Mouse (Mus musculus) erythroblast, adult 5-6 weeks (primary cell): ENCODE data around the gene D230025D16Rik. TPM values are rescaled to one million over a fixed set of nuclear protein-coding genes. Genes with fewer than 3 reads are reported as not detected.
"Not testable (repeated sequence)": the region's sequence is repeated elsewhere in the genome, so short reads cannot be mapped to it uniquely, and the experiment has no call there.

ENCODE experiments used
- ATAC-seq: replicated peaks from 2 replicates; pipeline ENCODE4 v1.8.0; 2016; ENCODE audit warnings: moderate number of reproducible peaks, mild to moderate bottlenecking, moderate TSS enrichment, inconsistent platforms; ENCODE audit not compliant: poor library complexity, low FRiP score, severe bottlenecking
- total RNA-seq, 2 experiments: library from RNA; stranded (forward) in 1 of 2; stranded (reverse) in 1 of 2; fragments of 150-400 nt in 1 of 2; fragments of 200-764, 138-1000 nt in 1 of 2; gene quantifications; 2 replicates each; pipeline versions ENCODE4 v1.2.3 to v1.2.4; 2015 to 2017; ENCODE audit warnings: low replicate concordance in 2 of 2

Gene D230025D16Rik
- total RNA-seq (2015; ENCODE audit: low replicate concordance) (16.9 and 22.5 TPM in 2 replicates), total RNA-seq (2017; ENCODE audit: low replicate concordance) (20.1 and 22.6 TPM in 2 replicates)

DNA sequence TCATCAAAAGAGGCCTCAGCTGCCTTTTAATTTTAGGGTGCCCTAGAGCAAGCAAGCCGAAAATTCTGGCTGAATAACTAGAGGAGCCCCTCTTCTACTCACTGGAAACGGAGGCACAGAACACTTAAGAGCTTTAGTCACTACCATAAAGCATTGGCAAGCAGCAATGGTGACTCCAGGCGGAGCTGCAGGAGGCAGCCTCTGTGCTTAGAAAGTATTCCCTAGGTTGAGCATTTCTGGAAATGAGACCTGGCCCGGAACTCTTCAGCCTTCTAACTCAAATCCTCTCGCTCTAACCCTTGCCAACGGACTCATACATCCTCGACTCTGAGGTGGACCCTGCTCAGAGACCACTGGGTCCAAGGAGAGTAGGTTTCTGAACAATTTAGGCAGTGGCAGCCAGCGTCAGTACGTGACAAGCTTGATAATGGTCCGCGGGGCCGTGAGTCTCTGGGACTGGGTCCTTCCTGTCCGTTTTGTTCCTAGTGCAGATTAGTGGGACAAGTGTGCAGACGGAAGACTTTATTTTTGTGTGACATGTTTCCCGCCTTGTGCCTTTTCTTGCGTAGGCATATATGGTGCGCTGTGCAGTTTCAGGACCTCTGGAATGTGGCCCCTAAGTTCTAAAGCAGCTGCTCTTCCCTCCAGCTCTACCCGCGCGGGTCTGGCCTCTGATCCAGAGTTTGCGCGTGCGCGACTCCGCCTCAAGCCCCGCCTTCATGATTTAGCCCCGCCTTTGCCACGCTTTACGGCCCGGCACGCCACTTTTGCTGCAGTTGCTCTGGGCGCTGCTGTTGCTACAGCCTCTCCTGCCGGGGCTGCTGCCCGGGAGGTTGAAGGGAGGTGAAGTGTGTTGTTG lies at the start of gene D230025D16Rik:
Gene D230025D16Rik, plus strand, starts transcription at position 733 of the 859 bp plus-strand sequence.
- peak; percentile 94 for ATAC-seq

DNA sequence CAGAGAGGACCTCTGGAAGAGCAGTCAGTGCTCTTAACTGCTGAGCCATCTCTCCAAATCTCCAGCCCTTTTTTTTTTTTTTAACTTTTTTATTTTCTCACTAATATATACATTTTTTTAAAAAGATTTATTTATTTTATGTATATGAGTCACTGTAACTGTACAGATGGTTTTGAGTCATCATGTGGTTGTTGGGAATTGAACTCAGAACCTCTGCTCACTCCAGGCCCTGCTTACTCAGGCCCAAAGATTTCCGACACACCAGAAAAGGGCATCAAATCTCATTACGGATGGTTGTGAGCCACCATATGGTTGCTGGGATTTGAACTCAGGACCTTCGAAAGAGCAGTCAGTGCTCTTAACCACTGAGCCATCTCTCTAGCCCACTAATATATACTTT lies 49.7 kb upstream of the D230025D16Rik start:
- not testable (repeated sequence) for ATAC-seq

DNA sequence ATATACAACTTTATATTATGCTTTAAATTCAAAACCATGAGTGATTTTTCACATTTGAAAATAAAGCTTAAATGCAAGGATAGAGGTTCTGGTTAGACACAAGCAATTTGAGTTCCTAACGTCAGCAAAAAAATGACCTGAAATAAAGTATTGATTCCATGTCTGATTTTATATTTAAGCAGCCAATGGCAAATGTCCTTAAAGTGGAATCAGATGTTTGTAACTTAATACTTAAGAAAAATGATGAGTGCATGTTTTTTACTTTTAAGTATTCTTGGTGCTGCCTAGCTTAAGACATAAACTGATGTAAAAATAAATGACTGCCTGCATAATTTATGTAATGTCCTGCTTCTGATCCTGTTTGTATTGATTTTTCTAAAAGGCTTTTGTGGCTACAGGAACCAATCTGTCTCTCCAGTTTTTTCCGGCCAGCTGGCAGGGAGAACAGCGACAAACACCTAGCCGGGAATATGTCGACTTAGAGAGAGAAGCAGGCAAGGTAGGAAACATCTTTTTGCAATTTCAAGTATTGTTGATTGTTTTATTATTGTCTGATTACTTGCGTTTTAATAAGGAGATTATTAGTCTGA lies 46.6 kb upstream of the D230025D16Rik start:
- no peak for ATAC-seq

DNA sequence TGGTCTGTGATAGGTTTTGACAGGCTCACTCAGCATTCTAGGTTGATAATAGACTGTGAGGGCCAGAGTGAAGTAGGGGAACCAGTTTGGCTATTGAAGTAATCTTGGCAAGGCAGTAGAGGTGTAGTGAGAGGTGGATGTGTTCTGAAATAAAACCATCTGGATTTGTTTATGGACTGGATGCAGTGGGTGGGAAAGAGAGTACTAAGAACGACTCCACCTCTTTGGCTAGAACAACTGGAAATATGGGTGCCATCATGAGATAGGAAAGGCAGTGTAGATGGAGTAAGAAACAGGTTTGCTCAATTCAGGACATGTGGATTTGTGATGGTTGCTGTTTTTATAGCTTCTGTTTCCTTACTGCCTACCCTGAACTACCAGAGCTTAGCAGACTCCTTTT lies 42.7 kb upstream of the D230025D16Rik start:
- no peak for ATAC-seq

DNA sequence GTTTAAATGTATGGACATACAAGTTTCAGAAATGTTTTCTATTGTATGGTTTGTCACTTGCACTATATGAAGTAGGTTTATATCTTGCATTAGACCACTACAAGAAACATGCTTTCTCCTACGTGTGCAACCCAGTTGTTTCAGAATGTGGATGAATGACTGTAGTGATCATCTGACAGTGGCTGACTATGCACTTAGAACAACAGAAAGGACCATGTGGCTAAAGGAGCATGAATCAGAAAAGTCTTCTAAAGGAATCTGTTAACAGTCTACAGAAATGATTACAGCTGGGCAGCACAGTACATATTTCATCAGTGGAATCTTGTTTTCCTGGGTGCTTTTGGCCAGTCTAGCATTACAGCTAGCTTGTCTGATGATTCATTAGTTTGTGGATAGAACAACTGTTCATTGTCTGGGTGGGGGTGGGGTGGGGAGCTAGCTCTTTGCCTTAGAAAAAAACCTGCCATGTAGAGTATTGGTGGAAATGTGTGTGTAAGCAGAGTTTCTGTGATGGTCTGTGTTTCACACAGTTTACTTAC lies 38.4 kb upstream of the D230025D16Rik start:
- ATAC-seq: no peak

DNA sequence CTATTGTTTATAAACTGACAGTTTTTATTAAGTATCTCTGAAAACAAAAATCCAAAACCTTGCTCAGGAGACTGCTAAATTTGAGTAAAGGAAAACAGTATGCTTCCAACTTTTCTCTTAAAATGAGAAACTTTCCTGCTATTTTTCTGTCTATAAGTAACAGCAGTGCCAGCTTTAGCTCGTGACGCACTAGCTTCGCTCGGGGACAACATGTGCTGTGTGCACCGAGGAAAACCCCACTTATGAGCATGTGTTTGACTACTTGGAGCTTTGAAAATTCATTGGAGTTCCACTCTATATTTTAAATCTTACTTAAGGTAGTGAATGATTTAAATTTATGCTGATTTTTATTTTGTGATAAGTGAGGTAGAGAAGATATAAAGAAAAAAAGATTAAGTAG lies 32.8 kb upstream of the D230025D16Rik start:
- ATAC-seq: no peak

DNA sequence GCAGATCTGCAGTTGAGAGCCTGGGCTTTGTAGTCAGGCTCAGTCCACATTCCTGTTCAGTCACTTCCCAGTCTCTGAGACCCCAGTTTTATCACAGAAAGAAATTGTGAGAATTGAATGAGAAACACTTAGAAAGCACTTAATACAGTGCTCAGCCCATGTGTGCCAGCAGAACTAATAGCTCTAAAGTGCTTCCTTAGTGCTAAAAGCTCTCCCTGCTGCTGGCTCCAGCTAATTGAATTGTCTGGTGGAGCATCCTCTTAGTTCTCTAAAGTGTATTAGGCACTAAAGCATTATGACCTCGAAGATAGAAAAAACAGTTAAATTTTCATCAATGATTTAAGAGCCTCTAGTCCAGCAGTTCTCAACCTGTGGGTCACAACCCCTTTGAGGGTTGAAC lies 19.2 kb upstream of the D230025D16Rik start:
- ATAC-seq: no peak

DNA sequence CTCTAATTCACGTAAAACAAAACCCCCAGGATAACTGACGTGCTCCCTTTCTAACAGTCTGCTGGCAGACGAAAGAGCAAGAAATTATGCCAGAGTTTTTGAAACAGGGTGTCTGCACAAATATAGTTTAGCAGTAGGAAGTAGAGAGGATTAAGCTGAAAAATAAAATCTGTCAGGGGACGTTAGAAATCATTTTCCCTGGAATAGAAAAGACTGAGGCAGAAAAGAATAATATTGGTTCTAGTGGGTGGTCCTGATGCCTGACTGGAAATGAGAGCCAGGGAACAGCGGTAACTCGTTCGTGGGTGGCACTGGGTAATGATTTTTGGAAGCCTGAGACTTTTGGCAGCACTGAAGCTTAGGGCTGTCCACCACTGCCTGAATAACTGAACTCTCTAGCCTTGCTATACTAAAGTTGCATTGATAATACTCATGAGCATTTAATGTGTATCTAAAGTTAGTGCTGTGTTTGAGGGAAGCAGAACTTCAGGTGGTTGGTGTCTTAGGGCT lies 18.1 kb upstream of the D230025D16Rik start:
- ATAC-seq: no peak

DNA sequence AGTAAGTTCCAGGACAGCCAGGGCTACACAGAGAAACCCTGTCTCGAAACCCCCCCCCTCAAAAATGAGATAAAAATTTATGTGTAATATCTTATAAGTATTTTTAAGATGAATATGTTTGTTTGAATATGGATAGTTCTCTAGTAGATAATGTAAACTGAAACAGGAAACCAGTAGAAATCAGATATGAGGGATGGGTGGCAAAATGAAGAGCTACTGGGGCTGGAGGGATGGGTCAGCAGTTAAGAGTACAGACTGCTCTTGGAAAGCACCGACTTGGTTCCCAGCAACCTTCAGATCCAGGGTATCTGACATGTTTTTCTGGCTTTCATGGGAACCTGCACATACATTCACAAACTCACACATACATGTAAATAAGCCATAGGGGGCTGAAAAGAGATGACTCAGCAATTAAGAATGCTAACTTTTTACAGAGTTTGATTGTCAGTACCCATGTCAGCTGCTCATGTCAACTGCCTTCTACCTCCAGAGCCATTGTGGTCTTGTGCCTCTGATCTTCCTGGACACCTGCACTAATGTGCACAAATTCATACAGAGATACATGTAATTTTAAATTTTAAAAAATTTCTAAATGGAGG lies 17.2 kb upstream of the D230025D16Rik start:
- ATAC-seq: no peak

DNA sequence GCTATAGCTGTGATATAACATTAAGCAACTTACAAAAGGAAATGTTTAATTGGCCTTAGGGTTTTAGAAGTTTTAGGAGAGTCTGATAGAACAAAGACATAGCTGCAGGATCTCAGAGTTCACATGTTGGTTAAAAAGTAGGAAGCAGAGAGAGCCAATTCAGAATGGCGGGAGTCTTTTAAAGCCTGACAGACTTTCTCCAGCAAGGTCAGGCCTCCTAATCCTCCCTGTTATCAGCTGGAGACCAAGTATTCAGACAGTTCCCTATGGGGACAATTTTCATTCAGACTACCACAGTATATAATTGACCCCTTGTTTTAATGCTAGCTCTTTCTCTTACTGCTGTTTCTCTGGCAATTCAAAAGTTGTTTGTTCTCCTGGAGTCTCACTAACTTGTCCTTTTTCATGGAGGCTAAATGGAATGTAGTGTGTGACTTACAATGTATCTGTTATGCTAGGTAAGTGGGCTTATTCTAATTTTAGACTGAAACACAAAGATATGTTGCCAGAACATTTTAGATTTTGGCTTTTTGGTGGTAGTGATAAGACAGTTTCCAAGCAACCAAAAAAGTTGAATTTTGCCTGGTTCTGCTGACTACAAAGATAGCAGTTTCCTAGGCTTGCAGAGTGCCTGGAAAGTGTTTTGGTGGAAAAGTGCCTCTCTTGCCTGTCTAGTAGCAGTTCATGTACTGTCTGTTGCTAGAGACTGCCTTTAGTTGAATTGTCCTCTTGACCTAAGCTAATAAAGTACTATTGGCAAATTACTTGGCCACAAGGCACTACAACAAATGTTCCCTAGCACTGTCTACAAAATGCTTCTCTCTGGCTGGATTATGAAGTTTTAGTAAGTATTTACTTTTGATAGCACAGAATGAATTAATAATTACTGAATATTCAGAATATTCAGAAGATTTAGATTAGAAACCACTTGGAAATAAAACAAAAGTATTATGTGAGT lies 15.5 kb upstream of the D230025D16Rik start:
- no peak for ATAC-seq

DNA sequence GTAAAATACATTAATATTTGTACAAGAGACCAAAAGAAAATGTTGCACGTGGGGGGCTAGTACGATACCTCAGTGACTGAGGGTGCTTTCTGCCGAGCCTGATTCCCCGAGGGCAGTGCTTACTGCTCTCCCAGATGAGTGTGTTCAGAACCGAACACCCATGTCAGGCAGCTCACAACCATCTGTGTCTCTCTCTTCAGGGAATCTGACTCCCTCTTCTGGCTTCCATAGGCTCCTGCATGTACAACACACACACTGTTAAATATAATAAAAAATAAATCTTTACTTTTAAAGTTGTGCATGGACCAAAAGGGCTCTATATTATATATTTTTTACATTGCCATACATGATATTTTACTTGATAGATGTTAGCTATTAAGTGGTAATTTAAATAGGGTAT lies 10.8 kb upstream of the D230025D16Rik start:
- ATAC-seq: no peak

DNA sequence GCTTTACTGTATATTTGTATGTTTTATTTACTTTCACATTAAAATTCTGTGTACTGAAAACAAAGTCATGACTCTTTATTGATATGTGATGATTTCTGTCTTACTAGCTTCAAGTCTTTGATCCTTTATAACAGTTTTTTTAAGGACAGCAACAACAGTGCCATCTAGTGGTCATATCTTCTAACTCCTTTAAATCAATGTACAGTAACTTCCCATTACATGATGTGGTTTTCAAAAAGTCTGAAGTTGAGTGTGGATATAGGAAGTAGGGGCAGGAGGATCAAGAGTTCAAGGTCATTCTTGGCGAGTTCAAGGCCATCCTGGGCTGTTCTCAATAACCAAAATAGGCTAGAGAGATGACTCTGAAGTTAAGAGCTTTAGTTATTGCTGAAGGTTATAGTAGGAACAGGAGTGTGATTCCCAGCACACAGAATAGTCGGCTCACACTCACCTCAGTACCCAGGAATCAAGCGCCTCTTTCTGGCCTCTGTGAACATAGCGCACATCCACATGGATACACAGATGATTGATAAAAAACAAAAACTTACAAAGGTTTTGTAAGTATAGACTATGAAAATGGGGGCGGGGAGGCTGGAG lies 6.9 kb upstream of the D230025D16Rik start:
- peak; percentile 62 for ATAC-seq

DNA sequence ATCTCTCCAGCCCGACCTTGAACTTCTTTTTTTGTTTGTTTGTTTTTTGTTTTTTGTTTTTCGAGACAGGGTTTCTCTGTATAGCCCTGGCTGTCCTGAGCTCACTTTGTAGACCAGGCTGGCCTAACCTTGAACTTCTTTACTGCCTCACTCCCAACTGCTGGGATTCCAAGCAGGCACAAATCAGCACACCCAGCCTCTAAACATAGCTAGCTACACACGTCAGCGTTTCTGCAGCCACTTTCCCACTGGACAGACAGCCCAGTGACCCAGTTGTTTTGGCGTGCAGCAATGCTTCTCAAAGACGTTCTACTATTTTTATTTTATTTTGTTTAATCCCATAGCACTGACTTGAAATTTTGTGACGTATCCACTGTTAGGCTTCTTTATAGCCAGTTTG lies 1.1 kb upstream of the D230025D16Rik start:
- ATAC-seq: no peak

DNA sequence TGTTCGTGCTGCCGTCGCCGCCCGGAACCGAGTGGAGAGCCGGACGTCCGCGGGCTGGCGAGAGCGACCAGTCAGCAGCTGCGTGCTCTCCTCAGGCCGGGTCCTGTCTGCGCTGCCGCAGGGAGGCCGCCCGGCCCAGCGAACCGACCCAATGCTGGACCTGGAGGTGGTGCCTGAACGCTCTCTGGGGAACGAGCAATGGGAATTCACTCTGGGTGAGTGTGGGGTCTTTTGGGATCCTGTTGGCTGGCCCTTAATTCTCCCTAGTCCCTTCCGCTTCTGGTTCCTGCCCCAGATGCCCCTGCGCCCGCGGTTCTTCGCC lies 288 bp downstream of the D230025D16Rik start:
- ATAC-seq: peak; percentile 28

DNA sequence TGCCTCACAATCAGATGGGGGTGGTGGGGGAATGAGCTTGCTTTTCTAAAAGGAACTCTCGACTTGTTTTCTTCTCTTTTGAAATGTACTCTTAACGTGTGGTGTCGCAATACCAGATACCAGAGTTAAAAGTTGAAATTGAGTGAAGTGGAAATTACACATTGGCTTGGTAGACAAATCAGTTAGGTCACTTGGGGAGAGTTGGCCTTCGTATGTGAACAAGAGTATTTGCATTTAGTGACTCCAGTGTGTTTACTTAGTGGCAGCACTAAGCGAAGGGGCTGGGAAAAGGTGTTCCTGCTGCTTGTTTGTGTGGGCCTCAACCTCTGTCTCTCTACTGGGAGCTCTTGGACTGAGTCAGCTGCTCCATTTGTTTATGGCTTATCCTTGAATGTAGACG lies 972 bp downstream of the D230025D16Rik start:
- ATAC-seq: peak; percentile 6; the same call in 1 of the 2 replicates

DNA sequence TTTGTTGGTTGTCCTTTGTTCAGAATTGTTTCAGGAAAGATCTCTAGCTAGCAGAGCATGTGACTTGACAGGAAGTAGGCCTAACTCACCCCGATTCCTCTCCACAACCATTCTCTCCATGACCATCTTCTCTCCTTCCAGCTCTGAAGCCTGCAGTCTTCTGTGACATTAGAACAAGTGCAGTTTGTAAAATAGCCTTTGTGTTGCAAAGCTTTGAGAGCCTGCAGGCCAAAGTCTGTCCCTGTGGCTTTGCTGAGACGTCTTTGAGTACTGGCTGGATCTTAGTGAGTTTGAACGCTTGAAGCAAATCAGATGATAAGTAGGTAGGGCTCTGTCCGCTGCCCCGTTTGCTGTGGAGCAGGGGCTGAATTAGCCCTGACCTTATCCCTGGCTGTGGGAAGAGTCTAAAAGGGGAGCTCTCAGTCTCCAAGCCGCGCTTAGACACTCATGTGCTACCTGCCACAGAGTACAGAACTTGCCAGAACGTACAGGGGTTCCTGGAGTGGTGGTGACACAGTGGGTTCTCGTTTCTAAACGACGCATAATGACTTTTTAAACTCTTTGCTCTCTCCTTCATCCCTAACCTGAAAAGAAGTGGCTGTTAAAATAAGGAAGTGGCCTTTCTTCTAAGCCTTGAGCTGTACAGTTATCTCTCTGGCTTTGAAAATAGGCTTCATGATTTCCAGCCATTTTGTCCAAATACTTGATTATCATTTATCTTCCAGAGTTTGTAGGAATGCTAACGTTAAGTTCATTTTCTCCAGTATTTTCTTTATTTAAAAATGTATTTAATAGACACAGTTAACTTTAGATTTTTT lies 6.8 kb downstream of the D230025D16Rik start:
- ATAC-seq: no peak

DNA sequence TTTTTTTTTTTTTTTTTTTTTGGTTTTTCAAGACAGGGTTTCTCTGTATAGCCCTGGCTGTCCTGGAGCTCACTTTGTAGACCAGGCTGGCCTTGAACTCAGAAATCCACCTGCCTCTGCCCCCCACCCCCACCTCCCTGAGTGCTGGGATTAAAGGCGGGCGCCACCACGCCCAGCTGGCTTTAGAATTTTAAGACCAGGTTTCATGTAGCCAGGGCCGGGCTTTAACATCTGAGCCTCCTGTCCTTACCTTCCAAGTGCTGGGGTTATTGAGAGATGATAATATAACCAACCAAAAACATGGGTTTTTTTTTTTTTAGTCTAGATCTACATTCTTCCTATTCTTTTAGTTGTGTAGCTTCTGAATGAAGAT lies 7.4 kb downstream of the D230025D16Rik start:
- not testable (repeated sequence) for ATAC-seq
